Mouse (Mus musculus): ENCODE data around the gene Zfp663.

DNA sequence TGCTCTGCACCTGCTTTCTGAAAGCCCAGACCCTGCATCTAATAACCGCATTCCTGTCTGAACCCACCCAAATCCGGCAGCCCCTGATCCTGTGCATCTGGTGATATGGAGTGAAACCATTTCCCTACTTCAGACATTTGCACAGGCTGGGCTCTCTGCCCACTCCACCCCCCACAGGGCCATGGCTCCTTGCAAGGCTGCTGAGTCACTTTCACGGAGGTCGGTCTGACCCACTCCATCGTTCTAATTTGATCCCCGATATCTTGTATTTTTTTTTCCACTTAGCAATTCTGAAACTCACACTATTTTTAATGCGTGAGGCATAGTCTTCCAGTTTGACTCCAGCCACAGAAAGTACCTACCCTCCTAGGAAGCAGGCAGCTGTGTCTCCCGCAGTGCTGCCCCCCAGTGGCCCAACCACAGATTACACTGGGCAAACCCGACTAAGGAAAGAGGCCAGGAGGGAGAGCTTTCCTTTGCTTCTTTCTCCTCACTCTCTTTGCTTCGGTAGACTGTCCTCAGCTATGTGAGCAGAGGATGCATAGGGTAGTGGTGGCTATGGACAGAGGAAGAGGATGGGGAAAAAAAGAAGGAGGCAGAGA is 39.3 kb upstream of the Zfp663 start:
- TF ChIP-seq CTCF (IDR thresholded peaks at IDR 0.05; ENCODE audit: extremely low read depth, insufficient read depth, low read length): peak; percentile 63
- no peak for TF ChIP-seq POLR2A (IDR thresholded peaks at IDR 0.05; ENCODE audit: extremely low read depth, insufficient read depth, low read length)
